28 mouse cellular contexts compared by ENCODE assay signal in the genomic region with DNA sequence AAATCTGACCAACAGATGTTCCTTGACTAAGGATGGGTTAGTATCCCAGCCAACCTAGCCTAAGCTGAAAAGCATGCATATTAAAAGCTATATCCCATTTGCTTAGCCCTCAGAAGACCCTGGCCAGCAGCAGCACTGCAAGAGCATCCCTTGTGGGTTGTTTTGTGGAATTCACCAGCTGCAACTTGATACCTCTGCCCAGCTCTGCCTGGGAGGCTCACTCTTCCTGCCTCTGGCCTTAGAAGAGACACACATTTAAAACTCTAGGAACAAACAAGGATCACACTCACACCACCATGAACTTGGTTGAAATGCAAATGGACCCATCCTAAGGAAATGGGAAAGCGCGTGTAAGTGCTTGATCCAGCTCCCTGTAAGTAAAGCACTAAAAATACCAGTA.
DNase-seq lines count a peak whose midpoint lies in the region; ATAC-seq lines count a peak whose summit lies in the region.
"Had no signal": no experiment of that assay in that cellular context is flagged by ENCODE, and none has a peak within 500 bp of the region (broad histone marks: within the 10 kb centered on the region; RNA-seq: fewer than 3 reads in every experiment).

No protein-coding gene starts in this region.

- peak; percentile 14 for DNase-seq in midbrain, embryonic 10.5 days (ENCODE audit: low spot score)
- no peak for DNase-seq in midbrain, embryonic 14.5 days
- DNase-seq in ZHBTc4 (ENCODE audit: low read depth, low spot score): peak; percentile 61
- no peak for DNase-seq in limb, embryonic 10.5 days (ENCODE audit: low spot score)
- DNase-seq in cerebellum, adult 18-20 months: no peak
- DNase-seq in forebrain, embryonic 10.5 days (ENCODE audit: extremely low spot score, low spot score): no peak
- no peak for DNase-seq in Muller cell, postnatal 12 days (ENCODE audit: inconsistent ontology term)
- DNase-seq: adrenal gland, adult 2 months; cerebellum, adult 11-12 months; cerebellum, postnatal 25 days; gastrocnemius, postnatal 36 days; heart, postnatal 4 days; kidney, postnatal 4 days; liver; lung, postnatal 36 days; right cerebral cortex, postnatal 14 days; thymus, postnatal 14 days had no signal

- H3K27me3 ChIP-seq in midbrain, embryonic 10.5 days (ENCODE audit: low read depth, poor library complexity, severe bottlenecking): no peaks in the 10 kb centered on the region
- no peaks in the 10 kb centered on the region for H3K27me3 ChIP-seq in midbrain, embryonic 14.5 days (ENCODE audit: control insufficient read depth, insufficient read depth, low read length)
- no peaks in the 10 kb centered on the region for H3K27me3 ChIP-seq in limb, embryonic 10.5 days (ENCODE audit: low read depth, poor library complexity, severe bottlenecking)
- no peaks in the 10 kb centered on the region for H3K27me3 ChIP-seq in forebrain, embryonic 10.5 days (ENCODE audit: poor library complexity, severe bottlenecking)
- H3K27me3 ChIP-seq: embryonic facial prominence, embryonic 12.5 days; forebrain, embryonic 12.5 days; heart, embryonic 15.5 days; kidney, embryonic 15.5 days; liver, embryonic 15.5 days; lung, embryonic 15.5 days; megakaryocyte, embryonic 14.5 days had no signal

- no peak for ATAC-seq in midbrain, embryonic 14.5 days (ENCODE audit: low FRiP score, low TSS enrichment)
- ATAC-seq: intestine, postnatal 0 days; midbrain, embryonic 16.5 days had no signal

- no peaks in the 10 kb centered on the region for H3K36me3 ChIP-seq in midbrain, embryonic 10.5 days
- no peaks in the 10 kb centered on the region for H3K36me3 ChIP-seq in midbrain, embryonic 14.5 days (ENCODE audit: control insufficient read depth, insufficient read depth, low read length)
- no peaks in the 10 kb centered on the region for H3K36me3 ChIP-seq in limb, embryonic 10.5 days
- H3K36me3 ChIP-seq in forebrain, embryonic 10.5 days (replicated peaks): no peaks in the 10 kb centered on the region
- H3K36me3 ChIP-seq: embryonic facial prominence, embryonic 12.5 days; forebrain, embryonic 12.5 days; heart, embryonic 15.5 days; kidney, embryonic 15.5 days; liver, embryonic 15.5 days; lung, embryonic 15.5 days had no signal

- no peak overlapping the region for H3K4me3 ChIP-seq in midbrain, embryonic 10.5 days
- H3K4me3 ChIP-seq in midbrain, embryonic 14.5 days (replicated peaks; ENCODE audit: low read depth, low read length): no peak overlapping the region
- no peak overlapping the region for H3K4me3 ChIP-seq in limb, embryonic 10.5 days
- no peak overlapping the region for H3K4me3 ChIP-seq in forebrain, embryonic 10.5 days
- H3K4me3 ChIP-seq: embryonic facial prominence, embryonic 12.5 days; forebrain, embryonic 12.5 days; heart, embryonic 15.5 days; kidney, embryonic 15.5 days; liver, embryonic 15.5 days; lung, embryonic 15.5 days; megakaryocyte, embryonic 14.5 days; myocyte had no signal

- no peak overlapping the region for H3K9ac ChIP-seq in midbrain, embryonic 14.5 days (replicated peaks; ENCODE audit: low read length)
- H3K9ac ChIP-seq: embryonic facial prominence, embryonic 12.5 days; forebrain, embryonic 12.5 days; heart, embryonic 15.5 days; kidney, embryonic 15.5 days; liver, embryonic 15.5 days; lung, embryonic 15.5 days had no signal

- 58% methylated on average over 2 of the region's 2 CpGs for WGBS in midbrain, embryonic 10.5 days
- whole genome bisulfite sequencing in midbrain, embryonic 14.5 days: 63% methylated on average over 2 of the region's 2 CpGs
- WGBS in limb, embryonic 10.5 days: 28% methylated on average over 2 of the region's 2 CpGs
- 63% methylated on average over 2 of the region's 2 CpGs for WGBS in forebrain, embryonic 10.5 days

- H3K9me3 ChIP-seq in midbrain, embryonic 10.5 days (replicated peaks): no peaks in the 10 kb centered on the region
- no peaks in the 10 kb centered on the region for H3K9me3 ChIP-seq in midbrain, embryonic 14.5 days (ENCODE audit: control insufficient read depth, low read length)
- no peaks in the 10 kb centered on the region for H3K9me3 ChIP-seq in limb, embryonic 10.5 days (replicated peaks)
- H3K9me3 ChIP-seq in forebrain, embryonic 10.5 days: no peaks in the 10 kb centered on the region
- H3K9me3 ChIP-seq: embryonic facial prominence, embryonic 12.5 days; forebrain, embryonic 12.5 days; heart, embryonic 15.5 days; kidney, embryonic 15.5 days; liver, embryonic 15.5 days; lung, embryonic 15.5 days had no signal

- no peak overlapping the region for H3K4me2 ChIP-seq in midbrain, embryonic 14.5 days (ENCODE audit: low read length)
- H3K4me2 ChIP-seq: embryonic facial prominence, embryonic 12.5 days; forebrain, embryonic 12.5 days; heart, embryonic 15.5 days; kidney, embryonic 15.5 days; liver, embryonic 15.5 days; lung, embryonic 15.5 days had no signal

- peak overlapping the region; percentile 17; the same call in 1 of the 2 replicates for H3K27ac ChIP-seq in midbrain, embryonic 10.5 days (replicated peaks)
- H3K27ac ChIP-seq in midbrain, embryonic 14.5 days (replicated peaks; ENCODE audit: low read depth, low read length): no peak overlapping the region
- H3K27ac ChIP-seq in limb, embryonic 10.5 days: 0 out of 2 replicates have a peak overlapping the region, but pooled peaks have one; percentile 16
- H3K27ac ChIP-seq in forebrain, embryonic 10.5 days: no peak overlapping the region
- H3K27ac ChIP-seq: embryonic facial prominence, embryonic 12.5 days; forebrain, embryonic 12.5 days; heart, embryonic 15.5 days; kidney, embryonic 15.5 days; liver, embryonic 15.5 days; lung, embryonic 15.5 days; stomach, postnatal 0 days had no signal

- H3K4me1 ChIP-seq in midbrain, embryonic 10.5 days: peaks cover 35% of the 10 kb centered on the region
- H3K4me1 ChIP-seq in midbrain, embryonic 14.5 days (ENCODE audit: control insufficient read depth, insufficient read depth, low read length): peaks cover 13% of the 10 kb centered on the region; the same call in 1 of the 2 replicates
- H3K4me1 ChIP-seq in limb, embryonic 10.5 days: peaks cover 20% of the 10 kb centered on the region
- peaks cover 27% of the 10 kb centered on the region for H3K4me1 ChIP-seq in forebrain, embryonic 10.5 days
- H3K4me1 ChIP-seq: heart, embryonic 15.5 days; liver, embryonic 15.5 days; lung, embryonic 15.5 days; megakaryocyte, embryonic 14.5 days had no signal

Comparison
In these comparisons a context has a peak if more than half of its experiments do, and no peak if none do; other contexts are left out.
1. DNase-seq: peak in midbrain, embryonic 10.5 days (single experiment) and ZHBTc4 (single experiment); none in midbrain, embryonic 14.5 days (single experiment), limb, embryonic 10.5 days (single experiment), cerebellum, adult 18-20 months (0 of 2), forebrain, embryonic 10.5 days (single experiment) and Muller cell, postnatal 12 days (single experiment).
2. H3K27ac ChIP-seq: peak in midbrain, embryonic 10.5 days (single experiment) and limb, embryonic 10.5 days (single experiment); none in midbrain, embryonic 14.5 days (single experiment) and forebrain, embryonic 10.5 days (single experiment).